Mouse (Mus musculus) heart, postnatal 0 days (tissue): ENCODE measurements around the gene Wiz.

Experiments
- CTCF ChIP-seq: IDR thresholded peaks from 2 replicates; pipeline ENCODE4 v1.5.1; 2016; ENCODE audit warnings: antibody characterized with exemption, control low read depth, low read depth
- EP300 ChIP-seq: IDR thresholded peaks from 2 replicates; pipeline ENCODE4 v1.6.1; 2016; ENCODE audit warnings: antibody characterized with exemption, low read depth

- no peak for TF ChIP-seq CTCF
- TF ChIP-seq EP300: 0 out of 2 replicates have a peak, but pooled peaks have one; percentile 10
These were observed 67.9 kb downstream of the Wiz start for GRCm38 (mm10) chr17:32321390-32321734.
